Mouse (Mus musculus) lung, adult 18-20 months (tissue): ENCODE measurements around the gene Gpr179.

Experiments used
- DNase-seq, 2 experiments: peaks; one replicate each; pipeline ENCODE4 v3.0.0; 2022; ENCODE audit warnings: mixed read lengths in 2 of 2

Gene Gpr179

DNA sequence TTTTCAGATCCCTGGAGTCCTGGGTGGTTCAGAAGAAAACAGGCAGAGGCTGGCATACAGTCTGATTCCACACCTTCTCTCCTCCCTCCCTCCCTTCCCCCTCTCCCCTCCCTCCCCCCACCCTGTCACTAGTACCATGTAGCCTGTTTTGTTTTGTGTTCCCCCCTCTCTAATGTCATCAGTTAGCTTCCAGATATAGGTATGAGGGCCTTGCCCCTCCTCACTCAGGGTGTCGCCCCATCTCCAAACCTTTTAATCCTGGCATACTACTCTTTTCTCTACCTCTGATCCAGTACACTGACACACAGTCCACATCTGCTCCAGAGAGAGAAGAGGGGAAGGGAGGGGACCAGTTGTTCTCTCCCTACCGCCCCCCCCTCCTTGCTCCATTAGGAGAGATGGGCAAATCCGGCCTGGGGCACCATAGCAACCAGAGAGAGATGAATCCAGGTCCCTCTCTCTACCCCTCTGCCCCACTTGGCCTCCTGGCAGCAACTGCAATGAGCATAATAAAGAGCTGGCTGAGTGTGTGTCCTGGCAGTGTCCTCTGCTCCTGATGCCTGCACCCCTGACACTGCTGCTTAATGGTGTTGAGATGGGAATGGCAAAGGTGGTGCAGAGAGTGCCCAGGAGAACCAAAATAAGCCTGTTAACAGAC, at the start of gene Gpr179:
TSS of gene Gpr179 (minus strand) at position 51 of the 658 bp plus-strand sequence.
- DNase-seq, result no peak

DNA sequence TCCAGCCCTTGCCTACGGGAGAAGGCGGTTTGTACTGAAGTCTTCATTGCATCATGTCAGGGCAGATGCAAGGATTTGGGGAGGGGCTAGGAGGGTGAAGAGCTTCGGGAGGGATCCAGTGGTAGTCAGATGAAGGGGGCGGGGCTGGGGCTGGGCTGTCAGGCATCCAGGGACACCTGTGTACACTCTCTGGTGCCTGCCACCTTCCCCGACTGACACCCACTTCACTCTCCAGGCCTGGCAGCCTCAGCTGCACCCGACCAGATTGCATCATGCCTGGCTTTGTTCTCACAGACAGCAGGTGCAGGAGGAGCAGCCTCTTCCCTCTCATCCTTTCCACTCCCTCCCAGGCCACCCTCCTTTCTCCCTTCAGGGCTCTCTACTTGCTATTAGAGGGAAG, 49.2 kb upstream of the Gpr179 start:
- DNase-seq, result peak; percentile 57 to 69

DNA sequence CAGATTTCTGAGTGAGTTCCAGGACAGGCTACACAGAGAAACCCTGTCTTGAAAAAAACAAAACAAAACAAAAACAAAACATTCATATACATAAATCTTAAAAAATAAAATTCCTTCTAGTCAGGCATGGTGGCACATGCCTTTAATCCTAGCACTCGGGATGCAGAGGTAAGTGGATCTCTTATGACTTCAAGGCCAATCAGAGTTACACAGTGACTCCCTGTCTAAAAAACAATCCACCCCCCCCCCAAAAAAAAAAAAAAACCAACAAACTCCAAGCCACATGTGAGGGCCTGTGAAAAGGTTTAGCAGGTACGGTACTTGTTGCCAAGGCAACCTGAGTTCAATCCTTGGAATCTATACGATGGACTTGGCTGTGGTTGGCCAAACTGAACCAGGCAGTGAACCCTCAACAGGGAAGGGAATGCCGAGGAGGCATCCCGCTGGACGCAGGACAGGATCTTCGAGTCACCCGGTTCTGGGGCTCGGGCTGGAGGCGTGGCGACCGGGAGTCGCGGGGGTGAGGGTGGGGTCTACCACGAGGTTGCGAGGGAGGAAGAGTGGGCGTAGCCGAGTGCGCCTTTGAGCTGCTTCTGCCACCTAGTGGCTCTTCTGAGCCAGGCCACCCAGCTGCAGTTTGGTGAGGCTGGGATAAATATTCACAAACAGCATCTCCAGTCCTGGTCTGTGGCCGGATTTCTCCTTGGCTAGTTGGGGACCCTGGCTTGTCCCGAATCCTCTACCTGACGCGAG, 48.3 kb upstream of the Gpr179 start:
- peak; percentile 83 to 88 for DNase-seq

DNA sequence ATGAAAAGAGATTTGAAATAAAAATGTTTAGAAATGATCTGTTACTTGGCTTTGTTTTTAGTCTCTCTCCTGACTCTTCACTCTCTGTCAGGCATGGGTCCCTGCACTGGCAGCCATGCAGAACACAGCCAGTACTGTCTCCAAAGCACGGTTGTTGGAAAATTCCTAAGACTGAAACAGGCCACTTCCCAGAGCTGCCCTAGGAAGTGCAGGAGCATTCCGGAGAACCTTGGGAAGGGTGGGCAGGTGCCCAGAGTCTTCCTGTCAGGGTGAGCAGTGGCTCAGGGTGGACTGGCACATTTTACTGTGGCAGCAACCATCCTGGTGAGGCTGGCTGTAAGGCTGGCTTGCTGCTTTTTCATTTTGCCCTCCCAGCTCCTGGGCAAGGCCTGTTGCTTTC, 46.6 kb upstream of the Gpr179 start:
- DNase-seq, result no peak

DNA sequence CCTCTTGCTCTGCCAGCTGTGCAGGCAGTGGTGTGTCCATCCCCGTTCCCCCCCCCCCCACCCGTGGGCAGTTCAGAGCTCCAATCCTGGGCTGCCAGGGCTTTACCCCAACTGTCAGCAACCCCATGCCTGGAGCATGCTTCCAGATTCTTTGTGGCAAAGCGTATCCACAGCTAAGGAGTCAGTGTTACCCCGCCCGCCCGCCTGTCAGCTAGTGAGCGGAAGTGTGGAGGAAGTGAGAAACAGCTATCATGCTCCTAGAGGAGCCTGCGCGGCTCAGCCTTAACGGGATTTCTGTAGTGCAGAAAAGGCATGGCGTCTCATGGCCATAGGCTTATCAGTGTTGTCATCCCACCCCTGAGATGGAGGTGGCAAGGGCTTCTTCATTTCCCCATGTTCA, 42.3 kb upstream of the Gpr179 start:
- no peak for DNase-seq

DNA sequence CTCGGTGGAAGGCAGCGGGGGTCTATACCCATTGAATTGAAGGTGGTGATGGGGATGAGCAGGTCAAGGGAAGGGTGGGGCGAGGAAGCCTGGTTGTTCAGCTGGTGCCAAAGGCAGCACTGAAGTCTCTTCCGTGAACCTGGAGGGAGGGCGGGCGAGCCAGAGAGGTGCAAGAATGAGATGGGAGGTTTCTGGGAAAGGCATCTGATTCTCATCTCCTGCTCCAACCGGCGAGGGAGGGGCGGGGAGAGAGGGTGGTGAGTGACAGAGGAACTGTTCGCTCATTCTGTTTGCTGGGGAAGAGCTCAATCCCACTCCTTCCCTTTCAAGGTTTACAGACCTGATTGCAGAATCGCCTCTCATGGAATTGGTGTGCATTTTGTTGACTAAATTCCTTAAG, 41.8 kb upstream of the Gpr179 start:
- DNase-seq, result no peak

DNA sequence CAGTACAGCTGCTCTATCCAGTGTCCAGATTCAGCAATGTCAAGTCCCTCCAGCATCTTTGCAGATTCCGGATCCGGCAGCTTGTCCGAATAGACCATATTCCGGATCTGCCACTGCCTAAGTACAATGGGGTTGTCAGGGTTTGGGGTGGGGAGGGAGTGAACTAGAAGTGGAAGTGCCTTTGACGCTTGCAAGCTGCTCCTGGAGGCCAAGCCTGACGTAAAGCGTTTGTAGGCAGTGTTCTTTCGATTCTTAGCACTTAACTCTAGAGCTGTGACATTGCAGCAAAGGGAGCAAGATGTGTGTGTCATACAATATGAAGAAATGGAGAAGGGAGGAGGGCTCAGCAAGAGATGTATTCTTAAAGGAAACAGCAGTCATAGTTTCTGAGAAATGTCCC, 37.2 kb upstream of the Gpr179 start:
- peak in 1 of 2 experiments; percentile 24 for DNase-seq

DNA sequence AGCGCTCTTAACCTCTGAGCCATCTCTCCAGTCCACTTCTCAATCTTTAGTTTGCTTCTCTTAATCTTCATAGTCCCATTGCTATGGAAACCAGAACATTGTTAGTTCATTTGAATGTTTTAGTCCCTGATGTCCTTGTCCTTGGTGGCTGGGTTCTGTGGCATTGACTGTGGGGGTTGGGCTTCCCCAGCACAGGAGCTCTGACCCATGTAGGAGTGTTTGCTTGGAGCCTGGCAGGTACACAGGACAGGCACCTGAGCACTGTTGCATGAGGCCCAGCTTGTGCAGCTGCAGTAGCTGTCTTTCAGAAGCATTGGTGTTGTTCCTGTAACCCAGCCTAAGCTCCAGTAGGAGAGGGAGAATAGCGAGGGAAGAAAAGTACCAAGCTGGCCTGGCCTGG, 35.9 kb upstream of the Gpr179 start:
- DNase-seq, result no peak

DNA sequence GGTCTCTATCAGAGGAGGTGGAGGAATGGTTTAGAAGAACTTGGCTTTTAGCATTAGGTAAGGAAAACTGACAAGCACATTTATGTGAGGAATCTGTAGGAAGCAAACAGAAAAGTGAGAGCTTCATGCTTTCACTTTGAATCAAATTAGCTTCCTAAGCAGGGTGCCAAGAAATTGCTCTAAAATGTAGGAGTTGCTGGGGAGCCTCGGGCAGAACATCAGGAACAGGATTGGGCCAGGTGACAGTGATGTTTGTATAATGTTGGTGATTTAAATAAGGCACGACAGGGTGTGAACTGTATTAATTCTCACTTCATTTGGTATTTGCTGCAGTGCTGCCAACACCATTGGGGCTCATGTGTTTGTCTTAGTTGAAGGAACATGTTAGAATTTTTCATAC, 31.9 kb upstream of the Gpr179 start:
- DNase-seq, result no peak

DNA sequence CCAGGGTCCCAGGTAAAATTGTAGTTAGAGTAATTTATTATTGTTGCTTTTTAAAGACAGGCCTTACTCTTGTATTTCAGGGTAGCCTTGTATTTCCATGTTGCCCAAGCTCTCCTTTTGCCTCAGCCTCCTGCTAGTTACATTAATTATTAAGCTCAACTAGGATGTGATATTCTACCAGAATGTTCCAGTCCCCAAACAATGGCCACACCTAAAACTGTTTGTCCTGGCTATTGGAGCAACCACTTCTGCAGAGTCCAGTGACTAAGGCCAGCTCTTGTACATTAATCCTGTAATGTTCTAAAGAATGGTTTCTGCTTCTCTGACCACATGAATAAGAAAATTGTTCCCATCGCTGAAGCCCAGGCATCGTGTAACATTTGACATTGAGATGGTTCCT, 31.1 kb upstream of the Gpr179 start:
- DNase-seq, result no peak

DNA sequence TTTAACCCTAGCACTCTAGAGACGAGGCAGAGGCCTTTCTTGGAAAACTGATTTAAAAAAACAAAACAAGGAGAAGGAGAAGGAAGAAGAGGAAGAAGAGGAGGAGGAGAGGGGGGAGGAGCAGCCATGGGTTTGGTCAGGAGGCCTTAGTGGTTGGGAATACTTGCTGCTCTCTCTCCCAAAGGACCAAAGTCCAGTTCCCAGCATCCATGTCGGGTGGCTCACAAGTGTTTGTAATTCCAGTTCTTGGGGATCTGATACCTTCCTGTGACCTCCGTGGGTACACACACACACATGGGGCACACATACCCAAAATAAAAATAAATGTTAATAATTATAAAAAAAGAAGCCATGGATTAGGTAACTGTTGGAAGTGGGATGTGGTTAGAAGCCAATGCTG, 28.2 kb upstream of the Gpr179 start:
- no peak for DNase-seq

DNA sequence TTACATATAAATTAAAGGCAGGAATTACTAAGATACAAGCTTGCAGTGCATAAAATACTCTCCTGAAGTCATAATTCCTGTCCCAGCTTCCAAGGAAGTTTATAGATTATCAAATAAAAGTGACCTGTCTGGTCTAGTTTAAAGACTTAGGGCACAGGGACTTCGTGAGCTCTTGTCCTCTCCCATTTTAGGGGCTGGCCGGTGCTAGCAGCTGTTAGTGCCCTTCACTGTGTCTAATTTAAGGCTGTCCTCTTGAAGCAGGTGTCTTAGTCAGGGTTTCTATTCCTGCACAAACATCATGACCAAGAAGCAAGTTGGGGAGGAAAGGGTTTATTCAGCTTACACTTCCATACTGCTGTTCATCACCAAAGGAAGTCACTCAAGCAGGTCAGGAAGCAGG, 21.5 kb upstream of the Gpr179 start:
- no peak for DNase-seq

DNA sequence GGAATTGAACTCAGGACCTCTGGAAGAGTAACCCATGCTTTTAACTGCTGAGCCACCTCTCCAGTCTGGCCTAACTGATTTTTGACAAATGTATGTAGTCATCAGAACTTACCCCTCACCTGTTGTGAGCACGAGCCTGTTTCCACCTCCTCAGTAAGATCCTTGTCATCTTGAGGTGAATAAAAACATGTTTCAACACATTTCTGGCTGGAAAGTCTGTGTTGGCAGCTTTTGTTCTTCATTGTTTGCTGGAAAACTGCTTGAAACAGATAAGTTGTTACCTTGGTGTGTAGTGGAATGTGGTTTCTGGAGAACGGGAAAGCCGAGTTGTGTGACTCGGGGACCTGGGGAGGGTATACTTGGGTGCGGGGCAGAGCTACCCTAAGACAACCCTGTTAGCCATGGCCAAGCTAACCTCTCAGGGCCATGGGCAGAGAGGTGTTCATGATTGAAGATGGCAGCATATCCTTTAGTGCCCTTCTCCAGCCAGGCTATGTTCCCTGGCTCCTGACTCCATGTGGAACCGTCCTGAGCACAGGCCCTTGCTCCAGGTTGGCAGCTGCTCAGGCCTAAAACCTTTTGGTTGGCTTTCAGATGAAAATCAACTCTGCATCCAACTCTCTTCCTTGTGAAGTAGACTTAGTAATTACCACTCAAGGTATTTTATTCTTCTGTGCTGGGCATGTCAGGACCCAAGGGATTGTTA, 20.4 kb upstream of the Gpr179 start:
- peak in 1 of 2 experiments; percentile 46 for DNase-seq

DNA sequence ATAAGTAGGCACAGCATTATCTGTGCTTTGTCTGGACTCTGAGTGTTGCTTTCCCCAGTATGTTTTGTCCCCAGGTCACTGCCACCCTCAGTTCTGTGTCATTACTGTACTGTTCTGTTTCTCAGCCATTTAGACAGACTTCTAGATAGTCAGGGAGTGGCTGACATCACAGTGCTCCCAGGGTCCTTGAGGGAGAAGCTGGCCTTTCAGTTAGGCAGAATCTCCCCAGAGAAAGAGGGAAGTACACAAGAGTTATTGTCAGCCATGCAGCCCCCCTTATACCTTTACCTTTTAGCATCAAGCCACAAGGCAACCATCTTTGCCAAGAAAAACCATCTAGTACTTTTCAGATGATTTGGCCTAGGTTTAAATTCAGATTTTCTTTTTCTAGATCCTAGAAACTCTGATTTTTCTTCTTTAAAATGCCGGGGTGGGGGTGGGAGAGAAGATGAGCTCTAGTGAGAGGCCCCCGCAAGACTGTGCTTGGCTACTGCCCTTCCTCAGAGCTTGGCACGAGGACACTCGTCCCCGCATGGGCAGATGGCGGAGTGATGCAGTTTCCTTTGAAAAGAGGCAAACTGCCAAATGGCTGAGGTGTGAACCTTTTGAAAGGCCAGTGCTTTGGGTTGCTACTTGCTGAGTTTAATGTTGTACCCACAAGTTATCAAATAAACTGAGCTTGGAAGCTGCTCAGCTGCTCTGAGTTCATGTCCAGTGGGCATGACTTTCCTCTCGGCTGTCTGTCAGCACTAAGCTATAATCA, 18.6 kb upstream of the Gpr179 start:
- peak; percentile 14 to 32 for DNase-seq

DNA sequence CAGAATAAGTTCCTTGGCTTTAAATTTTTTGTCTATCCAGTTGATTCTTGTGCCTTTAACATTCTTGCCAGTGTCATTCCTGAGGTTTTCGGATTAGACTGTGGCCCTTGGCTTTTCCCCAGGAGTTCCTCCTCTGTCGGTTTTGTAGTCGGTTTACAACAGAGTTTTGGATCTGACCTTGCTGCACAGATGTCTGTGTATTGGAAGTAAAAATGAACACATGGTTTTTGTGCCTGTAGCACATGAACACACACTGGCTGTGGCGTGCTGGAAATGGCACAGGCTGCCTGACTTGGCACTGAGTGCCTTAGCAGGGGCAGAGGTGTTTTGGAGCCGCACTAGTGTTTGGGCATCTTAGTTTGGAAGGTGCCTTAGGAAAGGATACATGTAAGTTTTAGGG, 16.6 kb upstream of the Gpr179 start:
- DNase-seq, result no peak

DNA sequence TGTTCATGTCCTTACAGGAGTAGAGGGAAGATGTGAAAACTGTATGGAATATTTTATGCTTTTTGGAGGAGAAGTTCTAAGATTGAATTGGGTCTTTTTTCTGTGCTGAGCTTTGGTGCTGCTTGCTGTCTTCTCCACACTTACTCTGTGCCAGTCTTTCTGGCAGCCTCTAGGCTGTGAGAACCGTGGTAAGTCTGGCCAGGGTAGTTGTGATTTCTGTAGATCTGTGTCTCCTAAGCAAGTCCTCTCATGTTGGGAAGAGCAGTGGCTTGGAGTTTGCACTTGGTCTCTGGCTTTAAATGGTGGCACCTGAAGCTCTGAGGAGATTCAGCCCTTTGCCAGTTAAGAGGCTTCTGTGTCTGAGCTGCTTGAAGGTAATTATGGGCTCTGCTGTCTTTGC, 13.7 kb upstream of the Gpr179 start:
- DNase-seq, result no peak

DNA sequence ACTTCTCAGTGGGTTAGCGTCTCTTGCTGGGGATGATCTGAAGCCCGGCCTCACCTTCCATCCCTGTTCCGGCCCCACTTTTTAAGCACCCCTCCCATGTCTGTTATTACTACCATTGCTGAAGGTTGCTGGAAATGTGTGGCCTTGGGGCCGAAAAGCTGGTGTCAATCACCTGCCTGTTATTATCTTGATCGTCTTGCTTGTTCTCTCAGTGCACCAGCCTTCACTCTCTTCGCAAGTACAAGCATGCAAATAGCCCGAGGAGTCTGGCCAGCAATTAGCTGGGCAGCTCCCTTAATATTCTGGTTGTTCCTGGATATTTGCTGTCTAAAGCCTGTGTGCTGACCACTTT, 11.7 kb upstream of the Gpr179 start:
- DNase-seq, result no peak

DNA sequence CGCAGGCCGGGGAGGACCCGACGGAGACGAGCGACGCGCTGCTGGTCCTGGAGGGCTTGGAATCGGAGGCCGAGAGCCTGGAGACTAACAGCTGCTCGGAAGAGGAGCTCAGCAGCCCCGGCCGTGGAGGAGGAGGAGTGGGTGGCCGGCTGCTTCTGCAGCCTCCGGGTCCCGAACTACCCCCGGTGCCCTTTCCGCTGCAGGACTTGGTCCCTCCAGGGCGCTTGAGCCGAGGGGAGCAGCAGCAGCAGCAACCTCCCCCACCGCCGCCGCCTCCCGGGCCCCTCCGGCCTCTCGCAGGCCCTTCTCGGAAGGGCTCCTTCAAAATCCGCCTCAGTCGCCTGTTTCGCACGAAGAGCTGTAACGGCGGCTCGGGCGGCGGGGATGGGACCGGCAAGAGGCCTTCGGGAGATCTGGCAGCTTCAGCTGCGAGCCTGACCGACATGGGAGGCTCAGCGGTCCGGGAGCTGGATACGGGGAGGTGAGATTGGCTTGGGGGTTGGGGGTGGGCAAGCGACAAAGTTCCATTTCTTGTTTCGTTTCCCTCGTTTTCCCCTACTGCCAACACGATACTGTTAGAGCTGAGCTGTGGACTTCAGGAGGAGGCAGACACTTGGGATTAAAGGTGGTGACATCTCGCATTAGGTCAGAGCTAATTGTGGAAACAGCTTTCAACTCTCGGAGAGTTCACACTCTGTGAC, 11.2 kb upstream of the Gpr179 start:
- peak; percentile 23 to 24 for DNase-seq

DNA sequence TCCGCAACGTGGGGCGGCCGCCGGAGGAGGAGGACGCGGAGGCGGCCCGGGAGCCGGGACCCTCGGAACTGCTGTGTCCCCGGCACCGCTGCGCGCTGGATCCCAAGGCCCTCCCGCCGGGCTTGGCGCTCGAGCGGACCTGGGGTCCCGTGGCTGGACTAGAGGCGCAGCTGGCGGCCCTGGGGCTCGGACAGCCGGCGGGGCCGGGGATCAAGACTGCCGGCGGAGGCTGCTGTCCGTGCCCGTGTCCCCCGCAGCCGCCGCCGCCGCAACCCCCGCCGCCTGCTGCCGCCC, 10.7 kb upstream of the Gpr179 start:
- peak in 1 of 2 experiments; percentile 24 for DNase-seq

DNA sequence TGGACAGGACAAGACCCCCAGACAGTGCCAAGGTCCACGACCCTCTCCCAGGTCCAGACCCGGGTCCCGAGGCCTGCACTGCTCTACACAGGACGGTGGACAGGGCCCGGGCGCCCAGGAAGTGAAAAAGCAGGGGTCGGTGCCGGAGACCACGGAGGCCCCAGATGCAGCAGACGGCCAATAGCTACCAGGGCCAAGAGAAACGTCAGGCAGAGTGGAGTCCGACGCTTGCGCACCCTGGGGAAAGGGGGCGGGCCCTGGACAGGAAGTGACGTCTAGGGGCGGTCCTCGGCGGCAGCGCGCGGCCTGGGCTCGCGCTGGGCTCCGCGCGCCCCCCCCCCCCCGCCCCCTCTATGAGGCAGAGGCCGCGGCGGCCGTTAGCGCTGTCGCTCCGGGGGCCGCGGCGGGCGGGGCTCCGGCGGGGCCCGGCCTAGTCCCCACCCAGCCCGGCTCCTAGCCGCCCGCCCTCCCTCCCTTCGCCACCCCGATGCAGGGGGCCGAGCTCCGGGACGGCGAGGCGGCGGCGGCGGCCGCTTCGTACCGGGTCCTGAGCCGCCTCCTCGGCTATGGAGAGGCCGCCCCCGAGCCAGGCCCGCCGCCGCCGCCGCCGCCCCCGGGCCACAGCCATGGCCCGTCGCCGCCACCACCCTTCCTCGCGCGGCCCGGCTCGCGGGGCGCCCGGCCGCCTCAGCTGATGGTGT, 10.2 kb upstream of the Gpr179 start, which contains the start of gene Socs7:
TSS of gene Socs7 (plus strand) at position 604 of the 701 bp plus-strand sequence.
- peak; percentile 93 to 95 for DNase-seq

DNA sequence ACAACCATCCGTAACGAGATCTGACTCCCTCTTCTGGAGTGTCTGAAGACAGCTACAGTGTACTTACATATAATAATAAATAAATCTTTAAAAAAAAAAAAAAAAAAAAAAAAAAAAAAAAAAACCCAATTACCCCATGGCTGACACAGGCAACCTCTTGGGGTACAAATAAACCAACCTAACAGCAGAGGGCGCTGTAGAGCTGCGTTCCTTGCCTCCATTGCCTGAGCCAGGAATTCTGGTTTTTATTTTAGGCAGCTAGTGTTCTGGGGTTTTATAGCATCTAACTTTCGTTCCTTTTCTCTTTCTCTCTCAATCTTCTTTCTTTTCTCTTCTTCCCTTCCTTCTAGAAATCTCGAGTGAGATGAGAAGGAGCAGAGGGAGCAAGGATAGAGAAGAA, 5.8 kb upstream of the Gpr179 start:
- DNase-seq, result peak; percentile 69 to 78

DNA sequence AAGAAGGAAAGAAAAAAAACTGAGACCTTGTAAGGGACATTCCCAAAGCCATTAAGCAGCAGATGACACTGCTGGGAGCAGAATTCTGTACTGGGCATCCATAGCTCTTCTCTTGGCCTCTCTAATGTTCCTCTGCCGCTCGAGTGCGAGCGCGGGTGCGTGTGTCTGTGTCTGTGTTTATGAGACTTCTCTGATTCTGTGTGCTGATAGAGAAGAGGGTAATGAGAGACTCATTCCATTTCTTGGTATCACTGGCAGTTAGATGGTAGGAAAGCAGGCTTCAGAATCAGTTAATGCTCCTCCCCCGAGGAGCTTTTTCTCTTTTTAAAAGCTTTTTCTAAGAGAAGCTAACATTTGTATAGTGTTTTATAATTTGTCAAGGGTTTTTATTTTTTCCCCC, 3.4 kb upstream of the Gpr179 start:
- DNase-seq, result no peak
